Mouse (Mus musculus) small intestine, adult 2 months (tissue): ENCODE data around the gene Mrpl37. TPM values are rescaled to one million over a fixed set of nuclear protein-coding genes. Genes with fewer than 3 reads are reported as not detected.

Experiments
- H3K27ac ChIP-seq: fragments of 200-500 bp; 2 replicates; pipeline ENCODE4 v1.5.1; 2012; ENCODE audit warnings: low read depth, low read length, control low read depth, inconsistent platforms; ENCODE audit not compliant: insufficient read depth
- H3K27me3 ChIP-seq: fragments of 200-500 bp; 2 replicates; pipeline ENCODE4 v1.6.1; 2012; ENCODE audit warnings: mild to moderate bottlenecking, moderate library complexity, low read length, inconsistent platforms; ENCODE audit not compliant: control insufficient read depth, insufficient read depth
- H3K36me3 ChIP-seq: fragments of 200-500 bp; 2 replicates; pipeline ENCODE4 v1.6.1; 2012; ENCODE audit warnings: mild to moderate bottlenecking, low read length, control low read depth, inconsistent platforms; ENCODE audit not compliant: control insufficient read depth, insufficient read depth
- H3K4me1 ChIP-seq: fragments of 200-500 bp; 2 replicates; pipeline ENCODE4 v1.6.1; 2012; ENCODE audit warnings: low read length, inconsistent platforms, mixed read lengths; ENCODE audit not compliant: control insufficient read depth, insufficient read depth, insufficient read length
- H3K4me3 ChIP-seq: fragments of 200-500 bp; 2 replicates; pipeline ENCODE4 v1.5.1; 2012; ENCODE audit warnings: low read depth, mild to moderate bottlenecking, control low read depth, inconsistent platforms, low read length, moderate library complexity
- CTCF ChIP-seq: fragments of 200-500 bp; IDR thresholded peaks from 2 replicates; pipeline ENCODE4 v1.5.1; 2012; ENCODE audit warnings: low read depth, mild to moderate bottlenecking, control low read depth, inconsistent platforms, low read length, moderate library complexity, mixed read lengths; ENCODE audit not compliant: insufficient replicate concordance, insufficient read length; ENCODE audit errors: extremely low read depth
- POLR2A ChIP-seq: fragments of 200-500 bp; IDR thresholded peaks from 2 replicates; pipeline ENCODE4 v1.6.1; 2012; ENCODE audit warnings: low read depth, mild to moderate bottlenecking, control low read depth, inconsistent platforms, low read length, moderate library complexity
- WGBS: fragments of 180-500 bp; shearing (Covaris S2); methylation state at CpG from one replicate; pipeline ENCODE4 v1.1.7; 2018; 5-methylcytosine and 5-hydroxymethylcytosine counted together
- polyA plus RNA-seq: library from polyadenylated mRNA; depleted of rRNA; stranded (reverse); fragments of >200 nt; gene quantifications from 2 replicates; pipeline ENCODE4 v1.2.3, GENCODE M21; 2012

Mrpl37 gene
- polyA plus RNA-seq, 1 experiment: 36.5 TPM

GRCm38 (mm10) chr4:107038303-107038702 lies 28.4 kb downstream of the Mrpl37 start:
- TF ChIP-seq POLR2A (no peak), CTCF (no peak)
- Histone ChIP-seq H3K36me3 (peaks cover 29% of the 10 kb centered on the region), H3K27me3 (no peaks in the 10 kb centered on the region), H3K27ac (no peak overlapping the region), H3K4me3 (no peak overlapping the region), H3K4me1 (no peaks in the 10 kb centered on the region)
- WGBS: 86% methylated on average over 4 of the region's 4 CpGs

- no peak for TF ChIP-seq POLR2A
- no peak for TF ChIP-seq CTCF
- no peak overlapping the region for H3K27ac ChIP-seq
These were observed 29.7 kb downstream of the Mrpl37 start for GRCm38 (mm10) chr4:107036985-107037384.

GRCm38 (mm10) chr4:107035689-107036088 lies 31.0 kb downstream of the Mrpl37 start:
- peaks cover 29% of the 10 kb centered on the region for H3K36me3 ChIP-seq
- H3K27me3 ChIP-seq: no peaks in the 10 kb centered on the region
- H3K4me3 ChIP-seq: no peak overlapping the region
- H3K4me1 ChIP-seq: no peaks in the 10 kb centered on the region
- H3K27ac ChIP-seq: no peak overlapping the region
- 78% methylated on average over 4 of the region's 4 CpGs for WGBS
- TF ChIP-seq POLR2A (no peak), CTCF (no peak)

More at GRCm38 (mm10) chr4:107036985-107037384, 29.7 kb downstream of the Mrpl37 start:
- H3K36me3 ChIP-seq: peaks cover 28% of the 10 kb centered on the region
- H3K4me1 ChIP-seq: no peaks in the 10 kb centered on the region
- no peak overlapping the region for H3K4me3 ChIP-seq
- WGBS: 92% methylated on average over 2 of the region's 2 CpGs
- H3K27me3 ChIP-seq: no peaks in the 10 kb centered on the region

- Histone ChIP-seq H3K4me1 (peaks cover 7% of the 10 kb centered on the region), H3K27ac (no peak overlapping the region), H3K4me3 (no peak overlapping the region), H3K27me3 (no peaks in the 10 kb centered on the region), H3K36me3 (peaks cover 8% of the 10 kb centered on the region; the same call in 1 of the 2 replicates)
- 44% methylated on average over 8 of the region's 8 CpGs for WGBS
- TF ChIP-seq POLR2A: no peak
These were observed 40.2 kb downstream of the Mrpl37 start for GRCm38 (mm10) chr4:107026451-107026850.

GRCm38 (mm10) chr4:107025369-107025768 lies 41.3 kb downstream of the Mrpl37 start:
- 58% methylated on average over 5 of the region's 5 CpGs for WGBS
- H3K4me3 ChIP-seq: no peak overlapping the region
- H3K36me3 ChIP-seq: peaks cover 3% of the 10 kb centered on the region; the same call in 1 of the 2 replicates
- peaks cover 15% of the 10 kb centered on the region for H3K4me1 ChIP-seq
- TF ChIP-seq POLR2A (no peak), CTCF (no peak)
- no peak overlapping the region for H3K27ac ChIP-seq
- H3K27me3 ChIP-seq: no peaks in the 10 kb centered on the region

GRCm38 (mm10) chr4:107024899-107025298 lies 41.8 kb downstream of the Mrpl37 start:
- H3K27ac ChIP-seq: no peak overlapping the region
- H3K36me3 ChIP-seq: 0 out of 2 replicates have a peak, but pooled peaks cover 3% of the 10 kb centered on the region
- TF ChIP-seq POLR2A: no peak
- no peak for TF ChIP-seq CTCF
- peaks cover 19% of the 10 kb centered on the region for H3K4me1 ChIP-seq
- H3K4me3 ChIP-seq: no peak overlapping the region
- H3K27me3 ChIP-seq: no peaks in the 10 kb centered on the region
- 28% methylated on average over 7 of the region's 7 CpGs for WGBS

- no peak for TF ChIP-seq CTCF
- no peak for TF ChIP-seq POLR2A
- H3K36me3 ChIP-seq: no peaks in the 10 kb centered on the region
- H3K27me3 ChIP-seq: no peaks in the 10 kb centered on the region
- H3K4me3 ChIP-seq: no peak overlapping the region
- H3K4me1 ChIP-seq: peaks cover 32% of the 10 kb centered on the region
- H3K27ac ChIP-seq: no peak overlapping the region
- 80% methylated on average over 3 of the region's 3 CpGs for WGBS
These were observed 45.2 kb downstream of the Mrpl37 start for GRCm38 (mm10) chr4:107021464-107021863.
